In genomic region chr9:45085741-45086690, GRCm38 (mm10) we compare ENCODE assay signal across 14 mouse cellular contexts. TPM values are rescaled to one million over a fixed set of nuclear protein-coding genes. Genes with fewer than 3 reads are reported as not detected.
DNase-seq lines count a peak whose midpoint lies in the region; ATAC-seq lines count a peak whose summit lies in the region.
"Had no signal": no experiment of that assay in that cellular context is flagged by ENCODE, and none has a peak within 500 bp of the region (broad histone marks: within the 10 kb centered on the region; RNA-seq: fewer than 3 reads in every experiment).

No protein-coding gene starts in this region.

- H3K9me3 ChIP-seq in hindbrain, embryonic 10.5 days: no peaks in the 10 kb centered on the region
- H3K9me3 ChIP-seq: embryonic facial prominence, embryonic 12.5 days; hindbrain, embryonic 15.5 days had no signal

- H3K36me3 ChIP-seq in splenic B cell, adult 2 months (ENCODE audit: control insufficient read depth, insufficient read depth, low read length, poor library complexity, severe bottlenecking): no peaks in the 10 kb centered on the region
- H3K36me3 ChIP-seq in hindbrain, embryonic 10.5 days: no peaks in the 10 kb centered on the region
- H3K36me3 ChIP-seq: embryonic facial prominence, embryonic 12.5 days; hindbrain, embryonic 15.5 days had no signal

- H3K27me3 ChIP-seq in splenic B cell, adult 2 months (ENCODE audit: control insufficient read depth, insufficient read depth, low read length, poor library complexity, severe bottlenecking): no peaks in the 10 kb centered on the region
- H3K27me3 ChIP-seq in hindbrain, embryonic 10.5 days (ENCODE audit: insufficient read depth, poor library complexity, severe bottlenecking): peaks cover 4% of the 10 kb centered on the region
- H3K27me3 ChIP-seq: hindbrain, embryonic 15.5 days had no signal

- H3K4me3 ChIP-seq in hindbrain, embryonic 10.5 days: no peak overlapping the region
- H3K4me3 ChIP-seq: embryonic facial prominence, embryonic 12.5 days; hindbrain, embryonic 15.5 days had no signal

- 81% methylated on average over 12 of the region's 12 CpGs for WGBS in hindbrain, embryonic 10.5 days

- peak; percentile 27 for DNase-seq in thymus, postnatal 14 days
- no peak for DNase-seq in thymus, adult 18-20 months
- peak; percentile 86 to 95 for DNase-seq in cerebellum, adult 18-20 months
- DNase-seq in splenic B cell, adult 2 months (ENCODE audit: low read depth, low spot score): peak; percentile 55
- no peak for DNase-seq in hindbrain, embryonic 10.5 days (ENCODE audit: low spot score)
- DNase-seq in testis, postnatal 10 days (ENCODE audit: low spot score): no peak
- DNase-seq: adrenal gland, postnatal 10 days; lung, postnatal 14 days had no signal

- no peaks in the 10 kb centered on the region for H3K4me1 ChIP-seq in hindbrain, embryonic 10.5 days (replicated peaks)
- H3K4me1 ChIP-seq: embryonic facial prominence, embryonic 12.5 days; hindbrain, embryonic 15.5 days had no signal

- peak; percentile 66 for ATAC-seq in common myeloid progenitor, adult 5-6 weeks (replicated peaks; ENCODE audit: low read depth, poor library complexity, severe bottlenecking)
- no peak for ATAC-seq in inflammation-experienced regulatory T-cells, adult 6 months

- H3K27ac ChIP-seq in hindbrain, embryonic 10.5 days: no peak overlapping the region
- H3K27ac ChIP-seq: embryonic facial prominence, embryonic 12.5 days; hindbrain, embryonic 15.5 days had no signal

RNA-seq across cellular contexts. Expression of gene Jaml, which starts 7.0 kb away (rescaled TPM):
- 1.6 and 6.1 TPM in 2 replicates for total RNA-seq in common myeloid progenitor, adult 5-6 weeks (2017)
- 10 to 100 TPM in 1 of 3 experiments, 1 to 10 TPM in 2; 2.6 to 11.2 (median 6.3) TPM for polyA plus RNA-seq in inflammation-experienced regulatory T-cells, adult 6 months (2017; shearing (Covaris generic))
- polyA plus RNA-seq in hindbrain, embryonic 10.5 days (2016; fragmentation: Nextera tagmentation; extraction: Ambion mirVana): 0.38 and 0.60 TPM in 2 replicates
- total RNA-seq: layer of hippocampus, postnatal 10 days had no signal
- polyA plus RNA-seq: kidney, embryonic 14.5 days had no signal

RNA-seq across cellular contexts. Expression of gene Mpzl3, which starts 31.0 kb away (rescaled TPM):
- 0.27 and 1.0 TPM in 2 replicates for total RNA-seq in common myeloid progenitor, adult 5-6 weeks (2017)
- 10 to 100 TPM in 2 of 3 experiments, 1 to 10 TPM in 1; 9.1 to 12.0 (median 10.2) TPM for polyA plus RNA-seq in inflammation-experienced regulatory T-cells, adult 6 months (2017; shearing (Covaris generic))
- polyA plus RNA-seq in hindbrain, embryonic 10.5 days (2016; fragmentation: Nextera tagmentation; extraction: Ambion mirVana): 2.0 and 2.6 TPM in 2 replicates

RNA-seq across cellular contexts. Expression of gene Scn2b, which starts 31.6 kb away (rescaled TPM):
- total RNA-seq in common myeloid progenitor, adult 5-6 weeks (2017): not detected in 2 replicates
- under 1 TPM in 2 of 3 experiments, not detected in 1; 0.09 to 0.60 TPM for polyA plus RNA-seq in inflammation-experienced regulatory T-cells, adult 6 months (2017; shearing (Covaris generic))
- 3.5 and 4.3 TPM in 2 replicates for polyA plus RNA-seq in hindbrain, embryonic 10.5 days (2016; fragmentation: Nextera tagmentation; extraction: Ambion mirVana)

RNA-seq across cellular contexts. Expression of gene Mpzl2, which starts 46.4 kb away (rescaled TPM):
- not detected in 2 replicates for total RNA-seq in common myeloid progenitor, adult 5-6 weeks (2017)
- polyA plus RNA-seq in inflammation-experienced regulatory T-cells, adult 6 months (2017; shearing (Covaris generic)): not detected
- polyA plus RNA-seq in hindbrain, embryonic 10.5 days (2016; fragmentation: Nextera tagmentation; extraction: Ambion mirVana): 2.8 and 4.3 TPM in 2 replicates

RNA-seq across cellular contexts. Expression of gene Scn4b, which starts 52.2 kb away (rescaled TPM):
- total RNA-seq in common myeloid progenitor, adult 5-6 weeks (2017): not detected in 2 replicates
- not detected for polyA plus RNA-seq in inflammation-experienced regulatory T-cells, adult 6 months (2017; shearing (Covaris generic))
- 0.58 and 0.62 TPM in 2 replicates for polyA plus RNA-seq in hindbrain, embryonic 10.5 days (2016; fragmentation: Nextera tagmentation; extraction: Ambion mirVana)

Comparison
In these comparisons a context has a peak if more than half of its experiments do, and no peak if none do; other contexts are left out.
1. DNase-seq: peak in thymus, postnatal 14 days (single experiment), cerebellum, adult 18-20 months (2 of 2) and splenic B cell, adult 2 months (single experiment); none in thymus, adult 18-20 months (0 of 2), hindbrain, embryonic 10.5 days (single experiment) and testis, postnatal 10 days (single experiment).